8 mouse cellular contexts compared by ENCODE assay signal in genomic region chr15:80160223-80160622, GRCm38 (mm10). TPM values are rescaled to one million over a fixed set of nuclear protein-coding genes. Genes with fewer than 3 reads are reported as not detected.
DNase-seq lines count a peak whose midpoint lies in the region; ATAC-seq and TF ChIP-seq lines count a peak whose summit lies in the region.

No protein-coding gene starts in this region.

- H3K27me3 ChIP-seq in kidney, adult 2 months (replicated peaks; ENCODE audit: control insufficient read depth, insufficient read depth, low read length) = no peaks in the 10 kb centered on the region
- H3K27me3 ChIP-seq in neural tube, embryonic 11.5 days (ENCODE audit: control insufficient read depth, insufficient read depth, low read length) = no peaks in the 10 kb centered on the region
- no peaks in the 10 kb centered on the region for H3K27me3 ChIP-seq in intestine, embryonic 15.5 days (replicated peaks)
- no peaks in the 10 kb centered on the region for H3K27me3 ChIP-seq in midbrain, embryonic 16.5 days (ENCODE audit: control insufficient read depth, insufficient read depth, low read depth, low read length)

- H3K9me3 ChIP-seq in neural tube, embryonic 11.5 days (ENCODE audit: control insufficient read depth, low read length) = no peaks in the 10 kb centered on the region
- no peaks in the 10 kb centered on the region for H3K9me3 ChIP-seq in intestine, embryonic 15.5 days
- H3K9me3 ChIP-seq in midbrain, embryonic 16.5 days (replicated peaks; ENCODE audit: control insufficient read depth, low read length, poor library complexity, severe bottlenecking) = no peaks in the 10 kb centered on the region

- no peak for TF ChIP-seq CTCF in kidney, adult 2 months (conservative IDR thresholded peaks at IDR 0.05; ENCODE audit: insufficient read depth, insufficient read length, low read depth, low read length)

- no peak overlapping the region for H3K9ac ChIP-seq in neural tube, embryonic 11.5 days (ENCODE audit: low read length)
- peak overlapping the region; percentile 28 for H3K9ac ChIP-seq in intestine, embryonic 15.5 days
- H3K9ac ChIP-seq in midbrain, embryonic 16.5 days (ENCODE audit: low read depth, low read length) = no peak overlapping the region

- intact Hi-C loops in left cerebral cortex, postnatal 25 days (cut with DNase I) = no loop called here

- no peak overlapping the region for H3K4me3 ChIP-seq in kidney, adult 2 months (ENCODE audit: insufficient read depth, low read depth, low read length)
- no peak overlapping the region for H3K4me3 ChIP-seq in neural tube, embryonic 11.5 days (ENCODE audit: low read depth, low read length)
- no peak overlapping the region for H3K4me3 ChIP-seq in intestine, embryonic 15.5 days (replicated peaks)
- no peak overlapping the region for H3K4me3 ChIP-seq in midbrain, embryonic 16.5 days (ENCODE audit: low read depth, low read length)

- H3K36me3 ChIP-seq in kidney, adult 2 months (ENCODE audit: control insufficient read depth, insufficient read depth, low read length) = no peaks in the 10 kb centered on the region; the same call in 1 of the 2 replicates
- H3K36me3 ChIP-seq in neural tube, embryonic 11.5 days (ENCODE audit: control insufficient read depth, insufficient read depth, low read length) = peaks cover 34% of the 10 kb centered on the region
- H3K36me3 ChIP-seq in intestine, embryonic 15.5 days = peaks cover 28% of the 10 kb centered on the region
- peaks cover 33% of the 10 kb centered on the region for H3K36me3 ChIP-seq in midbrain, embryonic 16.5 days (ENCODE audit: control insufficient read depth, insufficient read depth, low read length)

- H3K4me2 ChIP-seq in neural tube, embryonic 11.5 days (ENCODE audit: low read depth) = no peak overlapping the region
- peak overlapping the region; percentile 38; the same call in 1 of the 2 replicates for H3K4me2 ChIP-seq in intestine, embryonic 15.5 days (replicated peaks)
- H3K4me2 ChIP-seq in midbrain, embryonic 16.5 days (ENCODE audit: low read length) = no peak overlapping the region

- no peak for ATAC-seq in neural tube, embryonic 11.5 days (ENCODE audit: insufficient read depth, low FRiP score, low TSS enrichment)
- no peak for ATAC-seq in intestine, embryonic 15.5 days
- no peak for ATAC-seq in midbrain, embryonic 16.5 days

- H3K4me1 ChIP-seq in kidney, adult 2 months (ENCODE audit: control insufficient read depth, insufficient read depth, low read length) = peaks cover 42% of the 10 kb centered on the region
- no peaks in the 10 kb centered on the region; the same call in 1 of the 2 replicates for H3K4me1 ChIP-seq in neural tube, embryonic 11.5 days (ENCODE audit: control insufficient read depth, insufficient read depth, low read length)
- peaks cover 32% of the 10 kb centered on the region for H3K4me1 ChIP-seq in intestine, embryonic 15.5 days (replicated peaks)
- no peaks in the 10 kb centered on the region for H3K4me1 ChIP-seq in midbrain, embryonic 16.5 days (ENCODE audit: control insufficient read depth, insufficient read depth, low read length)

- no peak for TF ChIP-seq POLR2A in kidney, adult 2 months (IDR thresholded peaks at IDR 0.05; ENCODE audit: low read depth, low read length)

- peak overlapping the region; percentile 37 for H3K27ac ChIP-seq in kidney, adult 2 months (ENCODE audit: insufficient read depth, low read depth, low read length)
- peak overlapping the region; percentile 60; the same call in 1 of the 2 replicates for H3K27ac ChIP-seq in neural tube, embryonic 11.5 days (ENCODE audit: low read depth, low read length)
- peak overlapping the region; percentile 89 for H3K27ac ChIP-seq in intestine, embryonic 15.5 days
- no peak overlapping the region for H3K27ac ChIP-seq in midbrain, embryonic 16.5 days (ENCODE audit: low read length)

- whole genome bisulfite sequencing in kidney, adult 2 months = 56% methylated on average over 13 of the region's 13 CpGs
- WGBS in neural tube, embryonic 11.5 days = 87% methylated on average over 13 of the region's 13 CpGs
- WGBS in intestine, embryonic 15.5 days = 85% methylated on average over 13 of the region's 13 CpGs
- WGBS in midbrain, embryonic 16.5 days = 88% methylated on average over 13 of the region's 13 CpGs

- DNase-seq in kidney, adult 2 months = peak; percentile 32
- DNase-seq in kidney, postnatal 10 days = no peak
- DNase-seq in neural tube, embryonic 11.5 days (ENCODE audit: low spot score) = no peak
- no peak for DNase-seq in neural tube, embryonic 10.5 days (ENCODE audit: extremely low spot score, low spot score)
- DNase-seq in thymus, postnatal 10 days (ENCODE audit: low spot score in 2 of 2) = no peak
- DNase-seq in left cerebral cortex, postnatal 25 days (ENCODE audit: low spot score in 2 of 2) = no peak

RNA-seq across cellular contexts. Expression of gene Mgat3, which starts 13.3 kb away (rescaled TPM):
- 70.5 and 77.1 TPM in 2 replicates for polyA plus RNA-seq in kidney, adult 2 months (2012; rRNA removed)
- 11.6 and 12.3 TPM in 2 replicates for polyA plus RNA-seq in neural tube, embryonic 11.5 days (2014; fragmentation: Nextera tagmentation; extraction: Ambion mirVana)
- polyA plus RNA-seq in intestine, embryonic 15.5 days (2015; fragmentation: Nextera tagmentation; extraction: Ambion mirVana) = 12.1 and 13.6 TPM in 2 replicates
- total RNA-seq in left cerebral cortex, postnatal 25 days (2021) = 100 to 1,000 TPM; 119 to 121 TPM
- 14.1 and 15.2 TPM in 2 replicates for polyA plus RNA-seq in midbrain, embryonic 16.5 days (2015; fragmentation: Nextera tagmentation; extraction: Ambion mirVana)

RNA-seq across cellular contexts. Expression of gene Tab1, which starts 27.3 kb away (rescaled TPM):
- polyA plus RNA-seq in kidney, adult 2 months (2012; rRNA removed) = 26.7 and 28.5 TPM in 2 replicates
- polyA plus RNA-seq in neural tube, embryonic 11.5 days (2014; fragmentation: Nextera tagmentation; extraction: Ambion mirVana) = 35.7 and 36.0 TPM in 2 replicates
- polyA plus RNA-seq in intestine, embryonic 15.5 days (2015; fragmentation: Nextera tagmentation; extraction: Ambion mirVana) = 28.5 and 29.0 TPM in 2 replicates
- total RNA-seq in left cerebral cortex, postnatal 25 days (2021) = 10 to 100 TPM; 22.3 to 28.6 TPM
- polyA plus RNA-seq in midbrain, embryonic 16.5 days (2015; fragmentation: Nextera tagmentation; extraction: Ambion mirVana) = 35.9 and 38.3 TPM in 2 replicates
